Mouse (Mus musculus): ENCODE measurements at regions not wholly inside any gene's neighbourhood (a gene's known extent, or its start where the extent isn't known, plus 50 kb on each side); places are given as distances from the start of the nearest gene placed in this dataset.

- no peak for DNase-seq (ENCODE audit: low read depth in 2 of 2, low spot score in 2 of 2)
Measured at GRCm38 (mm10) chr5:52092273-52092672, 98.0 kb downstream of the Dhx15 start.

GRCm38 (mm10) chr5:52088131-52088530, 102.2 kb downstream of the Dhx15 start:
- no peak for DNase-seq (ENCODE audit: low read depth in 2 of 2, low spot score in 2 of 2)

GRCm38 (mm10) chr5:52086766-52087429, 103.4 kb downstream of the Dhx15 start:
- DNase-seq (ENCODE audit: low read depth in 2 of 2, low spot score in 2 of 2): no peak

GRCm38 (mm10) chr5:52080268-52080667, 110.0 kb downstream of the Dhx15 start:
- no peak for DNase-seq (ENCODE audit: low read depth in 2 of 2, low spot score in 2 of 2)

GRCm38 (mm10) chr5:52077696-52078095, 112.6 kb downstream of the Dhx15 start:
- DNase-seq (ENCODE audit: low read depth in 2 of 2, low spot score in 2 of 2): no peak

- DNase-seq (ENCODE audit: low read depth in 2 of 2, low spot score in 2 of 2): no peak
Measured at GRCm38 (mm10) chr5:52075096-52075495, 115.2 kb downstream of the Dhx15 start.

GRCm38 (mm10) chr5:52064804-52065451, 125.4 kb downstream of the Dhx15 start:
- DNase-seq (ENCODE audit: low read depth in 2 of 2, low spot score in 2 of 2): peak; percentile 21 to 51

GRCm38 (mm10) chr5:52062214-52062613, 128.1 kb downstream of the Dhx15 start:
- DNase-seq (ENCODE audit: low read depth in 2 of 2, low spot score in 2 of 2): no peak

GRCm38 (mm10) chr5:52061226-52061625, 129.1 kb downstream of the Dhx15 start:
- no peak for DNase-seq (ENCODE audit: low read depth in 2 of 2, low spot score in 2 of 2)

- no peak for DNase-seq (ENCODE audit: low read depth in 2 of 2, low spot score in 2 of 2)
Measured at GRCm38 (mm10) chr5:52057261-52057660, 133.1 kb downstream of the Dhx15 start.

GRCm38 (mm10) chr5:52052072-52052465, 138.2 kb downstream of the Dhx15 start:
- no peak for DNase-seq (ENCODE audit: low read depth in 2 of 2, low spot score in 2 of 2)

- no peak for DNase-seq (ENCODE audit: low read depth in 2 of 2, low spot score in 2 of 2)
Measured at GRCm38 (mm10) chr5:52051383-52052071, 138.8 kb downstream of the Dhx15 start.

GRCm38 (mm10) chr5:52048790-52049189, 141.5 kb downstream of the Dhx15 start:
- no peak for DNase-seq (ENCODE audit: low read depth in 2 of 2, low spot score in 2 of 2)

GRCm38 (mm10) chr5:52046704-52047103, 143.6 kb downstream of the Dhx15 start:
- DNase-seq (ENCODE audit: low read depth in 2 of 2, low spot score in 2 of 2): no peak

- no peak for DNase-seq (ENCODE audit: low read depth in 2 of 2, low spot score in 2 of 2)
Measured at GRCm38 (mm10) chr5:52044101-52044500, 146.2 kb downstream of the Dhx15 start.

- no peak for DNase-seq (ENCODE audit: low read depth in 2 of 2, low spot score in 2 of 2)
Measured at GRCm38 (mm10) chr5:52041447-52041846, 148.9 kb downstream of the Dhx15 start.

GRCm38 (mm10) chr5:52040427-52041312, 149.6 kb downstream of the Dhx15 start:
- no peak for DNase-seq (ENCODE audit: low read depth in 2 of 2, low spot score in 2 of 2)

- DNase-seq (ENCODE audit: low read depth in 2 of 2, low spot score in 2 of 2): no peak
Measured at GRCm38 (mm10) chr5:52035339-52035738, 155.0 kb downstream of the Dhx15 start.

GRCm38 (mm10) chr5:52027478-52027877, 162.8 kb downstream of the Dhx15 start:
- DNase-seq (ENCODE audit: low read depth in 2 of 2, low spot score in 2 of 2): no peak

- DNase-seq (ENCODE audit: low read depth in 2 of 2, low spot score in 2 of 2): peak in 1 of 2 experiments; percentile 8
Measured at GRCm38 (mm10) chr5:52026148-52026547, 164.2 kb downstream of the Dhx15 start.

GRCm38 (mm10) chr5:52023212-52023611, 167.1 kb downstream of the Dhx15 start:
- DNase-seq (ENCODE audit: low read depth in 2 of 2, low spot score in 2 of 2): no peak
